Mouse (Mus musculus): Measurements from ENCODE around the gene Zfp518b. TPM values are rescaled to one million over a fixed set of nuclear protein-coding genes. Genes with fewer than 3 reads are reported as not detected.

Gene Zfp518b
- polyA plus RNA-seq, 1 experiment: 0.33 TPM

GRCm38 (mm10) chr5:38654571-38654970 lies 30.1 kb downstream of the Zfp518b start:
- Histone ChIP-seq H3K4me1 (ENCODE audit: control insufficient read depth, insufficient read depth, insufficient read length, low read length) (no peaks in the 10 kb centered on the region), H3K36me3 (ENCODE audit: control insufficient read depth, insufficient read depth, low read length) (no peaks in the 10 kb centered on the region), H3K4me3 (ENCODE audit: low read depth, low read length) (no peak overlapping the region), H3K27me3 (ENCODE audit: control insufficient read depth, insufficient read depth, low read length) (no peaks in the 10 kb centered on the region), H3K27ac (ENCODE audit: insufficient read depth, low read depth, low read length) (no peak overlapping the region)
- TF ChIP-seq POLR2A (IDR thresholded peaks at IDR 0.05; ENCODE audit: low read depth, low read length) (no peak), CTCF (IDR thresholded peaks at IDR 0.05; ENCODE audit: extremely low read depth, insufficient read length, insufficient replicate concordance, low read depth, low read length) (no peak)
- WGBS: 58% methylated on average over 1 of the region's 1 CpGs

- WGBS: 71% methylated on average over 2 of the region's 2 CpGs
- Histone ChIP-seq H3K4me3 (ENCODE audit: low read depth, low read length) (no peak overlapping the region), H3K36me3 (ENCODE audit: control insufficient read depth, insufficient read depth, low read length) (no peaks in the 10 kb centered on the region), H3K4me1 (ENCODE audit: control insufficient read depth, insufficient read depth, insufficient read length, low read length) (no peaks in the 10 kb centered on the region), H3K27me3 (ENCODE audit: control insufficient read depth, insufficient read depth, low read length) (no peaks in the 10 kb centered on the region), H3K27ac (ENCODE audit: insufficient read depth, low read depth, low read length) (no peak overlapping the region)
- TF ChIP-seq POLR2A (IDR thresholded peaks at IDR 0.05; ENCODE audit: low read depth, low read length) (no peak), CTCF (IDR thresholded peaks at IDR 0.05; ENCODE audit: extremely low read depth, insufficient read length, insufficient replicate concordance, low read depth, low read length) (no peak)
Measured at GRCm38 (mm10) chr5:38653101-38653500, 31.5 kb downstream of the Zfp518b start.

GRCm38 (mm10) chr5:38651455-38651854 lies 33.2 kb downstream of the Zfp518b start:
- no peak for TF ChIP-seq CTCF (IDR thresholded peaks at IDR 0.05; ENCODE audit: extremely low read depth, insufficient read length, insufficient replicate concordance, low read depth, low read length)
- TF ChIP-seq POLR2A (IDR thresholded peaks at IDR 0.05; ENCODE audit: low read depth, low read length): no peak
- H3K36me3 ChIP-seq (ENCODE audit: control insufficient read depth, insufficient read depth, low read length): no peaks in the 10 kb centered on the region
- no peaks in the 10 kb centered on the region for H3K4me1 ChIP-seq (ENCODE audit: control insufficient read depth, insufficient read depth, insufficient read length, low read length)
- 61% methylated on average over 5 of the region's 5 CpGs for WGBS
- H3K27ac ChIP-seq (ENCODE audit: insufficient read depth, low read depth, low read length): no peak overlapping the region
- no peak overlapping the region for H3K4me3 ChIP-seq (ENCODE audit: low read depth, low read length)
- no peaks in the 10 kb centered on the region for H3K27me3 ChIP-seq (ENCODE audit: control insufficient read depth, insufficient read depth, low read length)

GRCm38 (mm10) chr5:38641526-38641925 lies 43.1 kb downstream of the Zfp518b start:
- no peaks in the 10 kb centered on the region for H3K36me3 ChIP-seq (ENCODE audit: control insufficient read depth, insufficient read depth, low read length)
- no peak for TF ChIP-seq CTCF (IDR thresholded peaks at IDR 0.05; ENCODE audit: extremely low read depth, insufficient read length, insufficient replicate concordance, low read depth, low read length)
- TF ChIP-seq POLR2A (IDR thresholded peaks at IDR 0.05; ENCODE audit: low read depth, low read length): no peak
- no peaks in the 10 kb centered on the region for H3K4me1 ChIP-seq (ENCODE audit: control insufficient read depth, insufficient read depth, insufficient read length, low read length)
- no peak overlapping the region for H3K4me3 ChIP-seq (ENCODE audit: low read depth, low read length)
- H3K27ac ChIP-seq (ENCODE audit: insufficient read depth, low read depth, low read length): no peak overlapping the region
- H3K27me3 ChIP-seq (ENCODE audit: control insufficient read depth, insufficient read depth, low read length): no peaks in the 10 kb centered on the region

- TF ChIP-seq POLR2A (IDR thresholded peaks at IDR 0.05; ENCODE audit: low read depth, low read length) (no peak), CTCF (IDR thresholded peaks at IDR 0.05; ENCODE audit: extremely low read depth, insufficient read length, insufficient replicate concordance, low read depth, low read length) (no peak)
- Histone ChIP-seq H3K27ac (ENCODE audit: insufficient read depth, low read depth, low read length) (no peak overlapping the region), H3K36me3 (ENCODE audit: control insufficient read depth, insufficient read depth, low read length) (no peaks in the 10 kb centered on the region), H3K27me3 (ENCODE audit: control insufficient read depth, insufficient read depth, low read length) (no peaks in the 10 kb centered on the region), H3K4me3 (ENCODE audit: low read depth, low read length) (no peak overlapping the region), H3K4me1 (ENCODE audit: control insufficient read depth, insufficient read depth, insufficient read length, low read length) (no peaks in the 10 kb centered on the region)
- 57% methylated on average over 5 of the region's 5 CpGs for WGBS
Measured at GRCm38 (mm10) chr5:38636301-38636749, 48.3 kb downstream of the Zfp518b start.

GRCm38 (mm10) chr5:38635696-38636095 lies 48.9 kb downstream of the Zfp518b start:
- no peak overlapping the region for H3K4me3 ChIP-seq (ENCODE audit: low read depth, low read length)
- no peak for TF ChIP-seq POLR2A (IDR thresholded peaks at IDR 0.05; ENCODE audit: low read depth, low read length)
- no peak overlapping the region for H3K27ac ChIP-seq (ENCODE audit: insufficient read depth, low read depth, low read length)
- H3K4me1 ChIP-seq (ENCODE audit: control insufficient read depth, insufficient read depth, insufficient read length, low read length): no peaks in the 10 kb centered on the region
- H3K27me3 ChIP-seq (ENCODE audit: control insufficient read depth, insufficient read depth, low read length): no peaks in the 10 kb centered on the region
- 85% methylated on average over 1 of the region's 1 CpGs for WGBS
- no peaks in the 10 kb centered on the region for H3K36me3 ChIP-seq (ENCODE audit: control insufficient read depth, insufficient read depth, low read length)

- Histone ChIP-seq H3K4me1 (ENCODE audit: control insufficient read depth, insufficient read depth, insufficient read length, low read length) (no peaks in the 10 kb centered on the region), H3K27me3 (ENCODE audit: control insufficient read depth, insufficient read depth, low read length) (no peaks in the 10 kb centered on the region), H3K36me3 (ENCODE audit: control insufficient read depth, insufficient read depth, low read length) (no peaks in the 10 kb centered on the region), H3K4me3 (ENCODE audit: low read depth, low read length) (no peak overlapping the region), H3K27ac (ENCODE audit: insufficient read depth, low read depth, low read length) (no peak overlapping the region)
- TF ChIP-seq CTCF (IDR thresholded peaks at IDR 0.05; ENCODE audit: extremely low read depth, insufficient read length, insufficient replicate concordance, low read depth, low read length) (no peak), POLR2A (IDR thresholded peaks at IDR 0.05; ENCODE audit: low read depth, low read length) (no peak)
- 69% methylated on average over 11 of the region's 11 CpGs for WGBS
Measured at GRCm38 (mm10) chr5:38634321-38635164, 50.1 kb downstream of the Zfp518b start.
